Mouse (Mus musculus) bone marrow, adult 2 months (tissue): ENCODE results near the gene Fam129c.

Source experiments
- CTCF ChIP-seq: fragments of 200-500 bp; IDR thresholded peaks from 2 replicates; pipeline ENCODE4 v1.5.1; 2011; ENCODE audit warnings: low read length, control low read depth; ENCODE audit not compliant: control insufficient read depth, insufficient read depth
- POLR2A ChIP-seq: fragments of 200-500 bp; IDR thresholded peaks from 2 replicates; pipeline ENCODE4 v1.6.1; 2011; ENCODE audit warnings: low read depth, mild to moderate bottlenecking, control low read depth, low read length, borderline replicate concordance; ENCODE audit not compliant: control insufficient read depth

- no peak for TF ChIP-seq CTCF
- no peak for TF ChIP-seq POLR2A
These were observed 650 bp upstream of the Fam129c start for GRCm38 (mm10) chr8:71596798-71597197.
